Mouse (Mus musculus) G1E (cell line): ENCODE measurements around the gene Ncan.

ENCODE experiments used
- CTCF ChIP-seq: IDR thresholded peaks from 2 replicates; pipeline ENCODE4 v1.5.1; 2012; ENCODE audit warnings: low read depth, low read length, inconsistent platforms, mixed read lengths
- TAL1 ChIP-seq: conservative IDR thresholded peaks from 2 replicates; pipeline ENCODE4 v1.6.1; 2012; ENCODE audit warnings: low read depth, low read length, inconsistent platforms, mixed read lengths

DNA sequence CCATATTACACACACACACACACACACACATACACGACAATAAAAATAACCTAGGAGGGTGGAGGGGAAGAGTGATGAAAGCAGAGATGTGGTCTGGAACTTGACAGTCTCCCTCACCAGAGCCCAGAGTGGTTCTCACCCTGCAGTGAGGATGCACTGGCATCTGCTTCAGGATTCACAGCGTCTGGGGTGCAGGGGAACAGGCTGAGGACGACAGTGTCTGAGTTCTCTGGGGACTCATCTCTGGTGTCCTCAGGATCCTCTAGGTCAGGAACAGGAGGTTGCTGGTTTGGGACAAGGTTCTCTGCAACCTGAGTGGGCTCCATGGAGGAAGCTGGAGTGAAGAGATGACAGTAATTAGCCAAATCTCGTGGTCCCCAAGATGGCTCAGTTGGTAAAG, 17.2 kb upstream of the Ncan start:
- TF ChIP-seq CTCF = no peak
- TF ChIP-seq TAL1 = no peak
